Mouse (Mus musculus): ENCODE results near the gene Ccdc73.

DNA sequence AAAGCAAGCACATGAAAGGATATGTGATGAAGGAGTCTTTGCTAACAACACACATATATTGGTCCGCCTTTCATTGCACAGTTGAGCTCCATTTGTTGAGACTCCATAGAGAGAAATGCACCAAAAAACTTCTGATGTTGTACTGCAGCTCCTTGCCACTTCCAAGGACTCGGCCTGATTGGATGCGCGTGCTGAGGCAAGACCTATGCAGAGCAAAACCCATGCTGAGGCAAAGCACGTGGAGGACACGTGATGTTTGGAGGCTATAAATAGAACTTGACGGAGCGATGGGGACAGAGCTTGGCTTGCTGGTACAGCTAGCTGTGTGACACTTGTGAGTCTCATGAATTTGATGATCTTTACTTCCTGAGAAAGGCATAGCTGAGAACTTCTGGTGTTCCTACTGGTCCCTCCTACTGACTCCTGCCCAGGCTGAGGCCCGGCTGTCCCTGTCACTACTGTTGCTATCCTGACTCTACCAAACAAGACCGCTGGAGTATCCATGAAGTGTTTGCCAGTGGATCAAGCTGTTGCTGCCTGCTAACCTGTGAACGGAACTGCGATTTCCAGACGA lies at the start of gene Ccdc73:
- TF ChIP-seq CTCF (IDR thresholded peaks at IDR 0.05; ENCODE audit: extremely low read depth, insufficient read depth, low read length), result no peak
- no peak for TF ChIP-seq POLR2A (IDR thresholded peaks at IDR 0.05; ENCODE audit: extremely low read depth, insufficient read depth, low read length)

Data from cortical plate, adult 2 months (tissue).